Mouse (Mus musculus) small intestine, adult 2 months (tissue): ENCODE data around the gene Ncapd3. TPM values are rescaled to one million over a fixed set of nuclear protein-coding genes. Genes with fewer than 3 reads are reported as not detected.

Source experiments
- H3K27ac ChIP-seq: fragments of 200-500 bp; 2 replicates; pipeline ENCODE4 v1.5.1; 2012; ENCODE audit warnings: low read depth, low read length, control low read depth, inconsistent platforms; ENCODE audit not compliant: insufficient read depth
- H3K27me3 ChIP-seq: fragments of 200-500 bp; 2 replicates; pipeline ENCODE4 v1.6.1; 2012; ENCODE audit warnings: mild to moderate bottlenecking, moderate library complexity, low read length, inconsistent platforms; ENCODE audit not compliant: control insufficient read depth, insufficient read depth
- H3K36me3 ChIP-seq: fragments of 200-500 bp; 2 replicates; pipeline ENCODE4 v1.6.1; 2012; ENCODE audit warnings: mild to moderate bottlenecking, low read length, control low read depth, inconsistent platforms; ENCODE audit not compliant: control insufficient read depth, insufficient read depth
- H3K4me1 ChIP-seq: fragments of 200-500 bp; 2 replicates; pipeline ENCODE4 v1.6.1; 2012; ENCODE audit warnings: low read length, inconsistent platforms, mixed read lengths; ENCODE audit not compliant: control insufficient read depth, insufficient read depth, insufficient read length
- H3K4me3 ChIP-seq: fragments of 200-500 bp; 2 replicates; pipeline ENCODE4 v1.5.1; 2012; ENCODE audit warnings: low read depth, mild to moderate bottlenecking, control low read depth, inconsistent platforms, low read length, moderate library complexity
- CTCF ChIP-seq: fragments of 200-500 bp; IDR thresholded peaks from 2 replicates; pipeline ENCODE4 v1.5.1; 2012; ENCODE audit warnings: low read depth, mild to moderate bottlenecking, control low read depth, inconsistent platforms, low read length, moderate library complexity, mixed read lengths; ENCODE audit not compliant: insufficient replicate concordance, insufficient read length; ENCODE audit errors: extremely low read depth
- POLR2A ChIP-seq: fragments of 200-500 bp; IDR thresholded peaks from 2 replicates; pipeline ENCODE4 v1.6.1; 2012; ENCODE audit warnings: low read depth, mild to moderate bottlenecking, control low read depth, inconsistent platforms, low read length, moderate library complexity
- WGBS: fragments of 180-500 bp; shearing (Covaris S2); methylation state at CpG from one replicate; pipeline ENCODE4 v1.1.7; 2018; 5-methylcytosine and 5-hydroxymethylcytosine counted together
- polyA plus RNA-seq: library from polyadenylated mRNA; depleted of rRNA; stranded (reverse); fragments of >200 nt; gene quantifications from 2 replicates; pipeline ENCODE4 v1.2.3, GENCODE M21; 2012

Gene Ncapd3
- polyA plus RNA-seq, 1 experiment, result 13.2 TPM

DNA sequence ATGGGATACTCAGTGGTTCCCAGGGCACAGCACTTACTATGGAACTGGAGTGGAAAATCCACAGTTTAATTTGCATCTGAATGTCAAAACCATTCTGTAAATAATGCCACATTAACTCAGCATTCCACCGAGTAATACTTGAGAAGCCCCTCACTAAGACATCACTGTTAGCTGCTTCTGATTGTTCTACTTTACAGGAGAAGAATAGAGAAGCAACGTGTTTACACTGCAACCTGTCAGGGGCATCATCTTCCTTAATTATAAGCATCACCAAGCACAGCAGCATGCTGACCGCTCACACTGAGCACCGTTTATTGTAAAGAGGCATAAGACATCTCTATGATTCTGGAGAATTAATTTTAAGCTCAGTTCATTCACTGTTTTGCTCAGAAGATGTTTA, 93.0 kb downstream of the Ncapd3 start:
- no peaks in the 10 kb centered on the region for H3K4me1 ChIP-seq
- no peak overlapping the region for H3K27ac ChIP-seq
- no peaks in the 10 kb centered on the region for H3K36me3 ChIP-seq
- WGBS, result 79% methylated on average over 4 of the region's 4 CpGs
- no peak for TF ChIP-seq CTCF
- TF ChIP-seq POLR2A, result no peak
- H3K27me3 ChIP-seq, result no peaks in the 10 kb centered on the region
- no peak overlapping the region for H3K4me3 ChIP-seq

DNA sequence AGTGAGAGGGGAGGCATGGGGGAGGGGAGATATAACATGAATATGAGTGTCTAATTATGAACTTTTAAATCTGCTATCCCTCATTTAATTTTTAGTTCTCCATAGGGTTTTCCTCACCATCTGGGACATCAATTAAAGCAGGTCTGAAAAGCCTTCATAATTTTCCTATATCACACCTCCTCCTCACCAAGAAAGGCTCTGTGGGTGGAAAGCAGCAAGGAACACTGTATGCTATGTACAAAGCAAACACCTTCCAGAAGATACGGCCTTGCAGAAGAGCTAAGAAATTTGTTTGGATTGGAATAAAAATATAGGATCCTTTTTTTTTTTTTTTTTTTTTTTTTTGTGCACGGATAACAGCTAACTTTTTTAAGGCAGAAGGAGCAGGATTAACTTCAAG, 94.0 kb downstream of the Ncapd3 start:
- Histone ChIP-seq H3K4me3 (no peak overlapping the region), H3K27ac (no peak overlapping the region), H3K36me3 (no peaks in the 10 kb centered on the region), H3K27me3 (no peaks in the 10 kb centered on the region), H3K4me1 (no peaks in the 10 kb centered on the region)
- TF ChIP-seq POLR2A (no peak), CTCF (no peak)
- 59% methylated on average over 2 of the region's 2 CpGs for WGBS

DNA sequence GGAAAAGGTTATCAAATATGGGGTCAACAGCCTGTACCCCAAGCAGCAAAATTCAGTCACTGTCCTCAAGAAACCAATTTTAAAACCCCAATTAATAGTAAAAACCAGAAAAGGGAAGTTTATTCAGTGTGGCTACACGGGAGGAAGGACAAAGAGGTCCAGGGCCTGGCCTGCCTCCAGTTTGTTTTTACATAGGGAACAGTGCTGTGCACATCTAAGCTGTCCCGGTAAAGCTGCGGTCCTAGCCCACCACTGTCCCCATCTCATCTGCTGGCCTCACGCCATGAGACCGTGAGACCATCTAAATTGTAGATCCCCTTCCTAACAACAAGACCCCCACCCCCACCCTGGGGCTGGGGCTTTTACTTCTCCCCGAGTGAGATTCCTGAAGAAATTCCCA, 95.5 kb downstream of the Ncapd3 start:
- 60% methylated on average over 6 of the region's 6 CpGs for WGBS
- H3K4me3 ChIP-seq, result no peak overlapping the region
- H3K27ac ChIP-seq, result no peak overlapping the region
- H3K36me3 ChIP-seq, result no peaks in the 10 kb centered on the region
- no peaks in the 10 kb centered on the region for H3K4me1 ChIP-seq
- TF ChIP-seq POLR2A (no peak), CTCF (no peak)
- no peaks in the 10 kb centered on the region for H3K27me3 ChIP-seq

DNA sequence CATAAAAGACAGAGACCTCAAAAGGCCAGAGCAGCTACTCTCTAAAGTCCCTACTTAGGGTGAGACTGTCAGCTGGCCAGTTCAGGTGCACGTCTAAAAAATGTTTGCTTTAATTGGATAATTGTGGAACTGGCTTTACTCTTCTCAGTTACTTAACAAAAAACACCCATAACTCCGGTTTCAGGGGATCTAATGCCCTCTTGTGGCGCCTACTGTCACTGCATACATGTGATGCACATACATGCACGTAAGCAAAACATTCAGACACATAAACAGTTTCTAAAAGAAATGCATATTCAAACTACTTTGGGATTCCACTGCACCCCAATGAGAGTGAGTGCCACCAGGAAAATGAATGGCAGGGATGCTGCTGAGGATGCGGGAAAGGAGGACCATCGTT, 96.6 kb downstream of the Ncapd3 start:
- no peaks in the 10 kb centered on the region for H3K27me3 ChIP-seq
- 87% methylated on average over 6 of the region's 6 CpGs for WGBS

DNA sequence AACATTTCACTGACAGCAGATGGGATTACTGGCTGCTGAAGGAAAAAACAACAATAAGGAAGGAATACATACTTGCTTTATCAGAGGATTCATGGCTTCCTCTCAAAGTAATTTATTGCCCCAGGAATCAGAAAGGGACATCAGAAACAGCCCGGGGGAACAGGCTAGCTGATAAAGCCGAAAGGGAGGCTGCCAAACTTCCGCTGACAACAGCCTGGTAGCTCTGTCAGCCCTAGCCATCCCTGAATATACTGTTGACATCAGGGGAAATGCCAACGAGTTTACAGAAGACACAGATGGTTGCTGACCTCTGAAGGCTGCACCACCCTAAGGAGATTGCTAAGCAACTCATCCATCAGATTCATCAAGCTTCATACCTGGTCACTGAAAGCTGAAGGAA, 98.7 kb downstream of the Ncapd3 start:
- no peaks in the 10 kb centered on the region for H3K36me3 ChIP-seq
- no peak for TF ChIP-seq POLR2A
- TF ChIP-seq CTCF, result no peak

More for the DNA sequence above, 96.6 kb downstream of the Ncapd3 start:
- TF ChIP-seq POLR2A (no peak), CTCF (no peak)
- Histone ChIP-seq H3K4me3 (no peak overlapping the region), H3K36me3 (no peaks in the 10 kb centered on the region), H3K27ac (no peak overlapping the region), H3K4me1 (no peaks in the 10 kb centered on the region)

DNA sequence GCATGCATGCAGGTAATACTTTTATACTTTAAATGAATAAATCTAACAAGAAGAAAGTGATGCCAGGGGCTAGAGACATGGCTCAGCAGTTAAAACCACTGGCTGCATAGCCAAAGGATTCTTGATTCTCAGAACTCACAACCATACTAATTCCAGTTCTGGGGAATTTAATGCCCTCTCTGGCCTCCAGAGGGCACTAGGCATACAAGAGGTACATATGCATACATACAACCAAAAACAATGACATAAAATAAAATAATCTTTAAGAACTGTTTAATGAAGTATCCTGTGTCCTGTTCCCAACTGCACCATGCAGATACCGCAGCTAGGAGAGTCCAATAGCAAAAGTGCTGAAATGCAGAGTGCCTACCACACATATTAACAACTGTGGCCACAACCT, 104.4 kb downstream of the Ncapd3 start:
- Histone ChIP-seq H3K27ac (no peak overlapping the region), H3K4me1 (no peaks in the 10 kb centered on the region), H3K36me3 (no peaks in the 10 kb centered on the region), H3K27me3 (no peaks in the 10 kb centered on the region), H3K4me3 (no peak overlapping the region)
- TF ChIP-seq CTCF (no peak), POLR2A (no peak)
- WGBS, result 71% methylated on average over 1 of the region's 1 CpGs

More for the DNA sequence above, 98.7 kb downstream of the Ncapd3 start:
- Histone ChIP-seq H3K4me1 (no peaks in the 10 kb centered on the region), H3K27me3 (no peaks in the 10 kb centered on the region), H3K4me3 (no peak overlapping the region), H3K27ac (no peak overlapping the region)
- 34% methylated on average over 4 of the region's 4 CpGs for whole genome bisulfite sequencing

DNA sequence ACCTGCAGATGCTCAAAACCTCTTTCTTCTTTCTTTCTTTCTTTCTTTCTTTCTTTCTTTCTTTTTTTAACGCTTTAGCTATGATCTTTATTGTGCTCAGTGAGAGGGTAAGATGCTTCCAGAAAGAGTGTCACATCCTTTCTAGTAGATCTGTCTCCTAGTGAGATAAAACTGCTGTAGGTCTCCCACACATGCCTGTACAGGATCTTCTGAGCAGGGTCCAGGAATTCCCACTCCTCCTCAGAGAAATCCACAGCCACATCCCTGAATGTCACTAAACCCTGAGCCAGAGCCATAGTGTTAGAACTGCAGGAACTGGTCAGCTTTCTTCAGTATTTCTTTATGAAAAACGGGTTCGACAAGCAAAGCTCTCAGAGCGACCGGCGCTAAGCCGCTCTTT, 105.4 kb downstream of the Ncapd3 start:
- Histone ChIP-seq H3K4me1 (no peaks in the 10 kb centered on the region), H3K36me3 (no peaks in the 10 kb centered on the region), H3K4me3 (no peak overlapping the region), H3K27me3 (no peaks in the 10 kb centered on the region), H3K27ac (no peak overlapping the region)
- WGBS, result 90% methylated on average over 7 of the region's 7 CpGs
- TF ChIP-seq CTCF, result no peak
- no peak for TF ChIP-seq POLR2A

DNA sequence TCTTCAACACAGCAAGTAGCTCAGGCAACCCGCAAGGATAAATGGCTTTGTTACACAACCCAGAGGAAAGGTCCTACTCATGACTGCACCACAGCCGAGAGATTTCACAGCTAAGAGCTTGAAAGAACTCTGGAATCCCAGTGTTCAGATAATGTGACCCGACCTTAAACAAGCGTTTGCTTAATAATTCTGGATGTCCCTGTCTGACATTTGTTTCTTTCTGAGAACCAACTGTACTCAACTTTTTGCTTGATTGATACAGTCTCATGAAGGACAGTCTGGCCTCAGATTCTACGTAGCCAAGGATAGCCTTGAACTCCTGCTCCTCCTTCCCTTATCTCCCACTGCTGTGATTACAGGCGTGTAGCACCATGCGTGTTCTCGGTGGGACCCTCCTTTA, 106.7 kb downstream of the Ncapd3 start:
- Histone ChIP-seq H3K27ac (no peak overlapping the region), H3K36me3 (no peaks in the 10 kb centered on the region), H3K4me1 (no peaks in the 10 kb centered on the region), H3K4me3 (no peak overlapping the region), H3K27me3 (no peaks in the 10 kb centered on the region)
- WGBS, result 58% methylated on average over 8 of the region's 8 CpGs
- no peak for TF ChIP-seq POLR2A
- no peak for TF ChIP-seq CTCF
